Mouse (Mus musculus): ENCODE measurements around the gene Nelfcd. TPM values are rescaled to one million over a fixed set of nuclear protein-coding genes. Genes with fewer than 3 reads are reported as not detected.

Gene Nelfcd
- polyA plus RNA-seq, 1 experiment from 2014 or later = 125 TPM

DNA sequence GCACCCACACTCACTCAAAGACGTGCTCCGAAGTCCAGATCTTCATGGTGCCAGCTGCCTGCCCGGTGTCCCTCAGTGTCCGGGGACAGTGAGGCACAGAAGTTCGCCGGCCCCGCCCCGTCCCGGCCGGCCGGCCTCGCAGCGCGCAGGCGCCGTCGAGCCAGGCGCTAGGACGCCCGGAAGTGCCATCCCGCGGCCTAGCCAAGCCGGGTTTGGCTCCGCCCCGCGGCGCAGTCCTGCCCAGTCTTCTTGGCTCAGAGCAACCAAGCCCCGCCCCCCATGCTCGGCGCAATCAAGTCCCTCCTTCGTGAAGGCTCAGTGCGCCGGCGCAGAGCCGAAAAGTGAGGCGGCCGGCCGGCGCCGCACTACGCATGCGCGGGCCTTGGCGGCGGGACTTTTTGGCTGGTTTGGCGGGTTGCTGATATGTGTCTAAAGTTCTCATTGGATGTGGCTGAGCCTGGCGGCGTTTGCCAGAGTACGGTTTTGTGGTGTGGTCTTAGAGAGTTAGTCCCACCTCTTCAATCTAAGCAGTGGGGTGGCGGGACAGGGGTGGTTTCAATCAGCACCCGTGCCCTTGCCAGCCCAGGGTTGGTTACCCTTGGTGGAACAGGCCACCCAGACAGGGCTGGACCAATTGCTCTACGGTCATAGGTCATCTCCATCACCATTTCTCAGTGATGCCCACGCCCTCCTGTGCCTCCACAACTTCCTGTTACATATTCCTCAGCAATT, 57.4 kb downstream of the Nelfcd start, which contains the start of gene Prelid3b:
Gene Prelid3b, minus strand, starts transcription at position 264 of the 732 bp plus-strand sequence.
- no peaks in the 10 kb centered on the region for H3K9me3 ChIP-seq (ENCODE audit: control insufficient read depth, low read depth, low read length)
- peak within 1 kb of the TSS; percentile 81 for H3K9ac ChIP-seq (replicated peaks; ENCODE audit: low read depth, low read length)
- H3K4me1 ChIP-seq (ENCODE audit: control insufficient read depth, insufficient read depth, low read length) = peaks cover 14% of the 10 kb centered on the region; the same call in 1 of the 2 replicates
- peak; percentile 96 for ATAC-seq (ENCODE audit: insufficient number of reproducible peaks, insufficient read depth, low FRiP score, low read depth)
- peak within 1 kb of the TSS; percentile 73 for H3K4me2 ChIP-seq (replicated peaks; ENCODE audit: low read depth, low read length)
- under 1% methylated on average over 53 of the region's 53 CpGs for WGBS
- no peaks in the 10 kb centered on the region for H3K27me3 ChIP-seq (ENCODE audit: control insufficient read depth, insufficient read depth, low read length)
- peaks cover 11% of the 10 kb centered on the region for H3K36me3 ChIP-seq (ENCODE audit: control insufficient read depth, insufficient read depth, low read length)
- peak within 1 kb of the TSS; percentile 68 for H3K4me3 ChIP-seq (ENCODE audit: low read depth, low read length)
- peak within 1 kb of the TSS; percentile 69; the same call in 1 of the 2 replicates for H3K27ac ChIP-seq (ENCODE audit: low read length)

DNA sequence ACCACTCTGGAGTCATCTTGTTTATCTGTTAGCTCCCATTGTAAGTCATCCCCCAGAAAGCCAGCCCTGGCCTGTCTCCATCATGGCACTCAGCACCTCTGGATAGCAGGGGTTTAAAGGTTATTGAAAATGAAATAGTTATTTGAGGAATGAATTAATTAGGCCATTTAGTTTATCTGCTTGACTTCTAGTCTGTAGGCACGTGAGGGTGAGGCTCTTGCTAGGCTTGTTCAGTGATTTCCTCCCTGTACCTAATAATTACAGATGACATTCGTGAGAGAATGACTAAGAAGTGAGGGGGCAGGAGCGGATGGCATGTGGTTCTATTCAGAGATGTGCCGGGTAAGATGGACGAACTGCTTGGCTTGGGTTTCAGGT, 57.9 kb downstream of the Nelfcd start:
- Histone ChIP-seq H3K4me1 (ENCODE audit: control insufficient read depth, insufficient read depth, low read length) (peaks cover 14% of the 10 kb centered on the region; the same call in 1 of the 2 replicates), H3K9ac (replicated peaks; ENCODE audit: low read depth, low read length) (peak overlapping the region; percentile 14; the same call in 1 of the 2 replicates), H3K36me3 (ENCODE audit: control insufficient read depth, insufficient read depth, low read length) (peaks cover 5% of the 10 kb centered on the region; the same call in 1 of the 2 replicates), H3K4me2 (replicated peaks; ENCODE audit: low read depth, low read length) (peak overlapping the region; percentile 50), H3K4me3 (ENCODE audit: low read depth, low read length) (peak overlapping the region; percentile 68), H3K27ac (ENCODE audit: low read length) (peak overlapping the region; percentile 69; the same call in 1 of the 2 replicates), H3K9me3 (ENCODE audit: control insufficient read depth, low read depth, low read length) (no peaks in the 10 kb centered on the region), H3K27me3 (ENCODE audit: control insufficient read depth, insufficient read depth, low read length) (no peaks in the 10 kb centered on the region)
- 67% methylated on average over 5 of the region's 5 CpGs for WGBS
- ATAC-seq (ENCODE audit: insufficient number of reproducible peaks, insufficient read depth, low FRiP score, low read depth) = no peak

Other genes with a start within 250 kb of the Nelfcd start
- gene Gnas, start 131.5 kb upstream of the Nelfcd start, polyA plus RNA-seq (2014; fragmentation: Nextera tagmentation; extraction: Ambion mirVana) = 1,470 and 1,806 TPM in 2 replicates
- gene Gm20721, start 69.1 kb upstream of the Nelfcd start, polyA plus RNA-seq (2014; fragmentation: Nextera tagmentation; extraction: Ambion mirVana) = 6.9 and 7.2 TPM in 2 replicates
- gene Ctsz, start 23.2 kb downstream of the Nelfcd start, polyA plus RNA-seq (2014; fragmentation: Nextera tagmentation; extraction: Ambion mirVana) = 167 and 176 TPM in 2 replicates
- gene Tubb1, start 34.9 kb downstream of the Nelfcd start, polyA plus RNA-seq (2014; fragmentation: Nextera tagmentation; extraction: Ambion mirVana) = 0.84 and 1.4 TPM in 2 replicates
- gene Atp5e, start 48.3 kb downstream of the Nelfcd start, polyA plus RNA-seq (2014; fragmentation: Nextera tagmentation; extraction: Ambion mirVana) = 875 and 936 TPM in 2 replicates
- gene Prelid3b, start 57.3 kb downstream of the Nelfcd start, polyA plus RNA-seq (2014; fragmentation: Nextera tagmentation; extraction: Ambion mirVana) = 99.9 and 101 TPM in 2 replicates
- 0.03 and 0.04 TPM in 2 replicates for gene Zfp831, start 227.7 kb downstream of the Nelfcd start, polyA plus RNA-seq (2014; fragmentation: Nextera tagmentation; extraction: Ambion mirVana)

Measured in stomach, embryonic 14.5 days (tissue).